ENCODE assay signal across 12 mouse cellular contexts in genomic region chr2:172661418-172661980, GRCm38 (mm10).
DNase-seq lines count a peak whose midpoint lies in the region; ATAC-seq and TF ChIP-seq lines count a peak whose summit lies in the region.
"Had no signal": no experiment of that assay in that cellular context is flagged by ENCODE, and none has a peak within 500 bp of the region (broad histone marks: within the 10 kb centered on the region; RNA-seq: fewer than 3 reads in every experiment).

No protein-coding gene starts in this region.

- peaks cover 10% of the 10 kb centered on the region; the same call in 1 of the 2 replicates for H3K27me3 ChIP-seq in intestine, embryonic 14.5 days (replicated peaks; ENCODE audit: control insufficient read depth, insufficient read depth, low read length)
- H3K27me3 ChIP-seq in intestine, postnatal 0 days (replicated peaks; ENCODE audit: control insufficient read depth, insufficient read depth, low read length), result peaks cover 9% of the 10 kb centered on the region; the same call in 1 of the 2 replicates

- no peak overlapping the region for H3K4me3 ChIP-seq in intestine, embryonic 14.5 days (ENCODE audit: low read depth, low read length)
- no peak overlapping the region for H3K4me3 ChIP-seq in intestine, postnatal 0 days (ENCODE audit: low read depth, low read length)

- no peaks in the 10 kb centered on the region for H3K36me3 ChIP-seq in intestine, embryonic 14.5 days (ENCODE audit: control insufficient read depth, insufficient read depth, low read length)
- no peaks in the 10 kb centered on the region for H3K36me3 ChIP-seq in intestine, postnatal 0 days (ENCODE audit: control insufficient read depth, insufficient read depth)

- H3K9ac ChIP-seq in intestine, embryonic 14.5 days (ENCODE audit: low read length), result no peak overlapping the region
- H3K9ac ChIP-seq in intestine, postnatal 0 days (ENCODE audit: low read depth, low read length), result no peak overlapping the region
- H3K9ac ChIP-seq: liver, embryonic 14.5 days had no signal

- DNase-seq in embryo, embryonic 10 days (ENCODE audit: low spot score), result peak; percentile 31
- no peak for DNase-seq in embryo, embryonic 11 days
- DNase-seq in intestine, embryonic 14.5 days (ENCODE audit: low spot score), result peak; percentile 58
- DNase-seq in Muller cell, postnatal 12 days (ENCODE audit: inconsistent ontology term), result peak; percentile 20
- DNase-seq in forelimb bud, embryonic 11.5 days (ENCODE audit: low read depth, low spot score), result peak; percentile 30
- DNase-seq in cerebellum, adult 11 months, result no peak
- DNase-seq in kidney, adult 8-10 months, result no peak
- DNase-seq: cerebellum, adult 2 months; gastrocnemius, postnatal 14 days; lung, postnatal 14 days had no signal

- ATAC-seq in intestine, embryonic 14.5 days (replicated peaks; ENCODE audit: low FRiP score, low TSS enrichment, low read depth), result no peak
- ATAC-seq in intestine, postnatal 0 days, result no peak

- no peak overlapping the region for H3K4me2 ChIP-seq in intestine, embryonic 14.5 days (ENCODE audit: low read length)
- no peak overlapping the region for H3K4me2 ChIP-seq in intestine, postnatal 0 days (replicated peaks; ENCODE audit: low read depth)

- 0 out of 2 replicates have a peak, but pooled peaks cover 8% of the 10 kb centered on the region for H3K4me1 ChIP-seq in intestine, embryonic 14.5 days (replicated peaks; ENCODE audit: control insufficient read depth, insufficient read depth, low read length)
- no peaks in the 10 kb centered on the region for H3K4me1 ChIP-seq in intestine, postnatal 0 days (replicated peaks; ENCODE audit: control insufficient read depth, insufficient read depth, low read length)

- H3K9me3 ChIP-seq in intestine, embryonic 14.5 days (ENCODE audit: control insufficient read depth, low read length), result no peaks in the 10 kb centered on the region
- no peaks in the 10 kb centered on the region for H3K9me3 ChIP-seq in intestine, postnatal 0 days (ENCODE audit: control insufficient read depth)

- TF ChIP-seq CTCF in intestine, postnatal 0 days (IDR thresholded peaks at IDR 0.05; ENCODE audit: low read depth), result no peak

- H3K27ac ChIP-seq in intestine, embryonic 14.5 days (ENCODE audit: low read depth), result no peak overlapping the region
- H3K27ac ChIP-seq in intestine, postnatal 0 days (ENCODE audit: low read depth, low read length), result no peak overlapping the region
- H3K27ac ChIP-seq: liver, embryonic 14.5 days had no signal

- 18% methylated on average over 15 of the region's 15 CpGs for WGBS in intestine, embryonic 14.5 days
- WGBS in intestine, postnatal 0 days, result 11% methylated on average over 15 of the region's 15 CpGs

Comparison
In these comparisons a context has a peak if more than half of its experiments do, and no peak if none do; other contexts are left out.
1. DNase-seq: peak in embryo, embryonic 10 days (single experiment), intestine, embryonic 14.5 days (single experiment), Muller cell, postnatal 12 days (single experiment) and forelimb bud, embryonic 11.5 days (single experiment); none in embryo, embryonic 11 days (single experiment), cerebellum, adult 11 months (single experiment) and kidney, adult 8-10 months (0 of 2).